Mouse (Mus musculus) G1E (cell line): Measurements from ENCODE around the gene Ccser1.

Source experiments
- CTCF ChIP-seq: IDR thresholded peaks from 2 replicates; pipeline ENCODE4 v1.5.1; 2012; ENCODE audit warnings: low read depth, low read length, inconsistent platforms, mixed read lengths
- GATA1 ChIP-seq: IDR thresholded peaks from 2 replicates; pipeline ENCODE4 v1.6.1; 2012; ENCODE audit warnings: borderline replicate concordance, low read length, inconsistent platforms, mixed read lengths

DNA sequence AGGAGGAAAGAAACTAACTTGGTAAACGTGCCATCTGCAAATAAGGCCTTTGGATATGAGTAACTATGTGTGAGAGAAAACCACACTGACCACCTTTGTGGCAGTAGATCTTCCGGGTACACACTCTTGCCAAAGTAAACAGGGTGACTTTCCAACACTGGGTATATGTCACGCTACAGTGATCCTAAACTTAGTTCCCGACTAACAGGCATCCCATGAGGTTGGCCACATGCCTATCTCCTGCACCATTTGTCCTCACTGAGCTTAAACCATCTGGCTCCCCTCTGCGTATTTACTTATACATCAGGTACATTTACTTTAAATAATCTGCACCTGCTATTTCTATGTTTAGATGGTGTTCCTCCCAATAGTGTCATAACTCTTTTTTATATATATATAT, 183.6 kb downstream of the Ccser1 start:
- TF ChIP-seq CTCF = no peak
- TF ChIP-seq GATA1 = no peak
